Mouse (Mus musculus) neural tube, embryonic 15.5 days (tissue): Measurements from ENCODE around the gene Vmn2r83. TPM values are rescaled to one million over a fixed set of nuclear protein-coding genes. Genes with fewer than 3 reads are reported as not detected.
"Not testable (repeated sequence)": the region's sequence is repeated elsewhere in the genome, so short reads cannot be mapped to it uniquely, and the experiment has no call there.

ENCODE experiments used
- ATAC-seq: fragments of 200-750 bp; cut with Nextera tagmentation; 2 replicates; pipeline ENCODE4 v1.8.0; 2017; ENCODE audit warnings: mild to moderate bottlenecking, moderate TSS enrichment, moderate library complexity; ENCODE audit not compliant: low FRiP score
- H3K27ac ChIP-seq: fragments of 300-500 bp; sonication (generic); replicated peaks from 2 replicates; pipeline ENCODE4 v1.5.1; 2015; ENCODE audit warnings: mild to moderate bottlenecking, inconsistent platforms
- H3K27me3 ChIP-seq: fragments of 300-500 bp; sonication (generic); replicated peaks from 2 replicates; pipeline ENCODE4 v1.6.1; 2015; ENCODE audit warnings: inconsistent platforms
- H3K36me3 ChIP-seq: fragments of 300-500 bp; sonication (generic); 2 replicates; pipeline ENCODE4 v1.6.1; 2015; ENCODE audit warnings: inconsistent platforms
- H3K4me1 ChIP-seq: fragments of 300-500 bp; sonication (generic); 2 replicates; pipeline ENCODE4 v1.6.1; 2015; ENCODE audit warnings: inconsistent platforms
- H3K4me2 ChIP-seq: fragments of 300-500 bp; sonication (generic); 2 replicates; pipeline ENCODE4 v1.6.1; 2015; ENCODE audit warnings: inconsistent platforms, mild to moderate bottlenecking, moderate library complexity
- H3K4me3 ChIP-seq: fragments of 300-500 bp; sonication (generic); replicated peaks from 2 replicates; pipeline ENCODE4 v1.5.1; 2015; ENCODE audit warnings: mild to moderate bottlenecking, inconsistent platforms
- H3K9ac ChIP-seq: fragments of 300-500 bp; sonication (generic); replicated peaks from 2 replicates; pipeline ENCODE4 v1.6.1; 2015; ENCODE audit warnings: mild to moderate bottlenecking, inconsistent platforms
- H3K9me3 ChIP-seq: fragments of 300-500 bp; sonication (generic); replicated peaks from 2 replicates; pipeline ENCODE4 v1.6.1; 2016; ENCODE audit warnings: inconsistent platforms
- WGBS: fragments of 180-500 bp; shearing (Covaris S2); methylation state at CpG from one replicate; pipeline ENCODE4 v1.1.7; 2015; ENCODE audit warnings: mixed read lengths; 5-methylcytosine and 5-hydroxymethylcytosine counted together
- polyA plus RNA-seq: library from polyadenylated mRNA; unstranded; fragments of >200 nt; fragmentation: Nextera tagmentation; extraction: Ambion mirVana; gene quantifications from 2 replicates; pipeline ENCODE4 v1.2.1, GENCODE M21; 2015

The Vmn2r83 gene
- polyA plus RNA-seq = 0.08 TPM in 1 of 2 replicates, not detected in the other

- Histone ChIP-seq H3K27ac (no peak within 1 kb of the TSS), H3K27me3 (no peaks in the 10 kb centered on the region), H3K4me3 (no peak within 1 kb of the TSS), H3K36me3 (no peaks in the 10 kb centered on the region), H3K9ac (no peak within 1 kb of the TSS), H3K4me1 (no peaks in the 10 kb centered on the region), H3K4me2 (no peak within 1 kb of the TSS), H3K9me3 (no peaks in the 10 kb centered on the region)
- no peak for ATAC-seq
Observed at GRCm38 (mm10) chr10:79468431-79468830, at the start of gene Vmn2r83. TSS of gene Vmn2r83 (plus strand) at chr10:79468731.

GRCm38 (mm10) chr10:79435141-79435820 is 33.2 kb upstream of the Vmn2r83 start:
- WGBS = 88% methylated on average over 23 of the region's 23 CpGs
- H3K4me1 ChIP-seq, H3K4me2 ChIP-seq: not testable (repeated sequence)

GRCm38 (mm10) chr10:79495886-79496285 is 27.4 kb downstream of the Vmn2r83 start:
- no peaks in the 10 kb centered on the region for H3K27me3 ChIP-seq
- no peaks in the 10 kb centered on the region for H3K36me3 ChIP-seq
- no peak for ATAC-seq
- H3K4me2 ChIP-seq = no peak overlapping the region
- 58% methylated on average over 3 of the region's 3 CpGs for WGBS
- H3K4me1 ChIP-seq = no peaks in the 10 kb centered on the region
- no peak overlapping the region for H3K27ac ChIP-seq
- H3K9ac ChIP-seq = no peak overlapping the region
- no peak overlapping the region for H3K4me3 ChIP-seq
- H3K9me3 ChIP-seq = no peaks in the 10 kb centered on the region

More at GRCm38 (mm10) chr10:79435141-79435820, 33.2 kb upstream of the Vmn2r83 start:
- H3K9ac ChIP-seq, H3K27me3 ChIP-seq, ATAC-seq, H3K4me3 ChIP-seq, H3K9me3 ChIP-seq, H3K27ac ChIP-seq, H3K36me3 ChIP-seq: not testable (repeated sequence)

- no peaks in the 10 kb centered on the region for H3K4me1 ChIP-seq
- H3K9ac ChIP-seq = no peak overlapping the region
- H3K9me3 ChIP-seq = no peaks in the 10 kb centered on the region
- H3K4me3 ChIP-seq = no peak overlapping the region
- no peaks in the 10 kb centered on the region for H3K27me3 ChIP-seq
- no peak overlapping the region for H3K27ac ChIP-seq
- ATAC-seq = no peak
- WGBS = 67% methylated on average over 2 of the region's 2 CpGs
- H3K36me3 ChIP-seq = no peaks in the 10 kb centered on the region
- no peak overlapping the region for H3K4me2 ChIP-seq
Observed at GRCm38 (mm10) chr10:79496701-79497288, 28.3 kb downstream of the Vmn2r83 start.

- H3K27ac ChIP-seq = no peak overlapping the region
- no peaks in the 10 kb centered on the region for H3K27me3 ChIP-seq
- ATAC-seq = no peak
- H3K4me1 ChIP-seq = no peaks in the 10 kb centered on the region
- no peak overlapping the region for H3K9ac ChIP-seq
- no peak overlapping the region for H3K4me3 ChIP-seq
- 71% methylated on average over 6 of the region's 6 CpGs for WGBS
- no peaks in the 10 kb centered on the region for H3K9me3 ChIP-seq
- H3K36me3 ChIP-seq = no peaks in the 10 kb centered on the region
- no peak overlapping the region for H3K4me2 ChIP-seq
Observed at GRCm38 (mm10) chr10:79502830-79503644, 34.5 kb downstream of the Vmn2r83 start.

- no peak for ATAC-seq
- WGBS = 88% methylated on average over 2 of the region's 2 CpGs
- H3K9me3 ChIP-seq = no peaks in the 10 kb centered on the region
- no peaks in the 10 kb centered on the region for H3K27me3 ChIP-seq
- no peak overlapping the region for H3K4me3 ChIP-seq
- no peak overlapping the region for H3K4me2 ChIP-seq
- no peak overlapping the region for H3K9ac ChIP-seq
- H3K27ac ChIP-seq = no peak overlapping the region
- no peaks in the 10 kb centered on the region for H3K4me1 ChIP-seq
- H3K36me3 ChIP-seq = no peaks in the 10 kb centered on the region
Observed at GRCm38 (mm10) chr10:79506709-79507108, 38.2 kb downstream of the Vmn2r83 start.

GRCm38 (mm10) chr10:79524433-79524832 is 55.9 kb downstream of the Vmn2r83 start:
- peaks cover 6% of the 10 kb centered on the region for H3K36me3 ChIP-seq
- H3K4me2 ChIP-seq = no peak overlapping the region
- H3K4me3 ChIP-seq = no peak overlapping the region
- H3K27me3 ChIP-seq = no peaks in the 10 kb centered on the region
- no peak for ATAC-seq
- no peak overlapping the region for H3K9ac ChIP-seq
- H3K9me3 ChIP-seq = no peaks in the 10 kb centered on the region
- no peak overlapping the region for H3K27ac ChIP-seq
- WGBS = 44% methylated on average over 1 of the region's 1 CpGs
- H3K4me1 ChIP-seq = no peaks in the 10 kb centered on the region

GRCm38 (mm10) chr10:79525456-79526325 is 57.2 kb downstream of the Vmn2r83 start:
- H3K9ac ChIP-seq = no peak overlapping the region
- no peaks in the 10 kb centered on the region for H3K4me1 ChIP-seq
- H3K9me3 ChIP-seq = no peaks in the 10 kb centered on the region
- H3K27ac ChIP-seq = no peak overlapping the region
- peaks cover 6% of the 10 kb centered on the region for H3K36me3 ChIP-seq
- ATAC-seq = no peak
- 92% methylated on average over 8 of the region's 8 CpGs for WGBS
- no peak overlapping the region for H3K4me3 ChIP-seq
- H3K27me3 ChIP-seq = no peaks in the 10 kb centered on the region
- no peak overlapping the region for H3K4me2 ChIP-seq

GRCm38 (mm10) chr10:79526661-79527452 is 58.3 kb downstream of the Vmn2r83 start:
- Histone ChIP-seq H3K4me1 (no peaks in the 10 kb centered on the region), H3K4me3 (no peak overlapping the region), H3K27ac (no peak overlapping the region), H3K4me2 (no peak overlapping the region), H3K9ac (no peak overlapping the region), H3K36me3 (peaks cover 6% of the 10 kb centered on the region), H3K9me3 (no peaks in the 10 kb centered on the region), H3K27me3 (no peaks in the 10 kb centered on the region)
- ATAC-seq = no peak
- WGBS = 94% methylated on average over 12 of the region's 12 CpGs

- Histone ChIP-seq H3K4me3 (no peak overlapping the region), H3K27ac (no peak overlapping the region), H3K4me2 (no peak overlapping the region), H3K27me3 (no peaks in the 10 kb centered on the region), H3K4me1 (no peaks in the 10 kb centered on the region), H3K9ac (no peak overlapping the region), H3K9me3 (no peaks in the 10 kb centered on the region), H3K36me3 (peaks cover 6% of the 10 kb centered on the region)
- 92% methylated on average over 6 of the region's 6 CpGs for WGBS
- no peak for ATAC-seq
Observed at GRCm38 (mm10) chr10:79527453-79527845, 58.9 kb downstream of the Vmn2r83 start.

- ATAC-seq = no peak
- no peaks in the 10 kb centered on the region for H3K27me3 ChIP-seq
- no peak overlapping the region for H3K9ac ChIP-seq
- 78% methylated on average over 3 of the region's 3 CpGs for WGBS
- H3K27ac ChIP-seq = no peak overlapping the region
- no peak overlapping the region for H3K4me2 ChIP-seq
- H3K9me3 ChIP-seq = no peaks in the 10 kb centered on the region
- peaks cover 6% of the 10 kb centered on the region for H3K4me1 ChIP-seq
- peaks cover 6% of the 10 kb centered on the region for H3K36me3 ChIP-seq
- H3K4me3 ChIP-seq = no peak overlapping the region
Observed at GRCm38 (mm10) chr10:79528081-79528480, 59.5 kb downstream of the Vmn2r83 start.
